Mouse (Mus musculus) CH12.LX (cell line): ENCODE measurements around the gene Csdc2. TPM values are rescaled to one million over a fixed set of nuclear protein-coding genes. Genes with fewer than 3 reads are reported as not detected.

Source experiments
- DNase-seq: peaks from one replicate; pipeline ENCODE4 v3.0.0-alpha.2; 2013; ENCODE audit errors: extremely low read depth
- H3K27ac ChIP-seq: 2 replicates; pipeline ENCODE4 v1.5.1; 2012; ENCODE audit warnings: low read depth, mild to moderate bottlenecking, control low read depth, moderate library complexity; ENCODE audit not compliant: insufficient read depth
- H3K27me3 ChIP-seq: replicated peaks from 2 replicates; pipeline ENCODE3; 2012; ENCODE audit warnings: inconsistent platforms
- H3K36me3 ChIP-seq, 2 experiments: replicated peaks in 1 of 2; 2 replicates each; pipeline versions ENCODE3 to v1.6.1; 2012; ENCODE audit warnings: inconsistent platforms in 1 of 2, low read length in 1 of 2, mild to moderate bottlenecking in 1 of 2, mixed read lengths in 1 of 2, moderate library complexity in 1 of 2; ENCODE audit not compliant: control insufficient read depth in 1 of 2, insufficient read depth in 1 of 2
- H3K4me1 ChIP-seq, 2 experiments: 2 replicates each; pipeline ENCODE4 v1.6.1; 2012; ENCODE audit warnings: inconsistent platforms in 1 of 2, moderate library complexity in 1 of 2; ENCODE audit not compliant: insufficient read depth in 2 of 2, control insufficient read depth in 1 of 2
- H3K4me2 ChIP-seq: 2 replicates; pipeline ENCODE4 v1.6.1; 2012; ENCODE audit warnings: low read depth, mild to moderate bottlenecking, control low read depth; ENCODE audit not compliant: poor library complexity, insufficient read depth, severe bottlenecking
- H3K4me3 ChIP-seq, 3 experiments: fragments of 150-350 bp in 1 of 3; sonication (generic) in 1 of 3; replicated peaks in 1 of 3; 2 replicates each; pipeline versions ENCODE3 to v1.5.1; 2011 to 2012; ENCODE audit warnings: low read depth in 2 of 3, low read length in 2 of 3, mild to moderate bottlenecking in 2 of 3, moderate library complexity in 2 of 3, control low read depth in 1 of 3, improper control_type of control experiment in 1 of 3, inconsistent platforms in 1 of 3, mixed read lengths in 1 of 3; ENCODE audit not compliant: poor library complexity in 1 of 3
- H3K79me2 ChIP-seq: replicated peaks from 2 replicates; pipeline ENCODE4 v1.6.1; 2012; ENCODE audit warnings: mild to moderate bottlenecking, moderate library complexity; ENCODE audit not compliant: control insufficient read depth, poor library complexity, insufficient read depth, severe bottlenecking; ENCODE audit errors: extremely low read depth
- H3K9ac ChIP-seq: 2 replicates; pipeline ENCODE4 v1.6.1; 2012; ENCODE audit warnings: low read depth, mild to moderate bottlenecking, control low read depth, moderate library complexity; ENCODE audit not compliant: insufficient read depth
- H3K9me3 ChIP-seq: replicated peaks from 2 replicates; pipeline ENCODE3; 2012; ENCODE audit warnings: low read length, inconsistent platforms, mixed read lengths
- BHLHE40 ChIP-seq: IDR thresholded peaks from 2 replicates; pipeline ENCODE4 v1.6.1; 2011; ENCODE audit warnings: mild to moderate bottlenecking, low read depth, low read length, improper control_type of control experiment
- CHD1 ChIP-seq: IDR thresholded peaks from 2 replicates; pipeline ENCODE4 v1.6.1; 2012; ENCODE audit warnings: low read depth, low read length, improper control_type of control experiment, inconsistent platforms
- CTCF ChIP-seq, 2 experiments: IDR thresholded peaks in 1 of 2; conservative IDR thresholded peaks in 1 of 2; 2 replicates each; pipeline ENCODE4 v1.5.1; 2011 to 2012; ENCODE audit warnings: low read depth in 2 of 2, low read length in 2 of 2, improper control_type of control experiment in 1 of 2, inconsistent platforms in 1 of 2, mild to moderate bottlenecking in 1 of 2, moderate library complexity in 1 of 2
- EP300 ChIP-seq: IDR thresholded peaks from 2 replicates; pipeline ENCODE4 v1.6.1; 2011; ENCODE audit warnings: low read length, improper control_type of control experiment
- ETS1 ChIP-seq: conservative IDR thresholded peaks from 2 replicates; pipeline ENCODE4 v1.6.1; 2012; ENCODE audit warnings: low read depth, mild to moderate bottlenecking, inconsistent platforms, low read length, improper control_type of control experiment, moderate library complexity
- GABPA ChIP-seq: IDR thresholded peaks from 2 replicates; pipeline ENCODE4 v1.6.1; 2012; ENCODE audit warnings: low read depth, low read length, improper control_type of control experiment, inconsistent platforms; ENCODE audit not compliant: insufficient replicate concordance
- IRF4 ChIP-seq: IDR thresholded peaks from 2 replicates; pipeline ENCODE4 v1.6.1; 2014; ENCODE audit warnings: low read depth, mild to moderate bottlenecking, inconsistent platforms, low read length, improper control_type of control experiment
- MEF2A ChIP-seq: IDR thresholded peaks from 2 replicates; pipeline ENCODE4 v1.6.1; 2014; ENCODE audit warnings: low read depth, mild to moderate bottlenecking, inconsistent platforms, low read length, improper control_type of control experiment, borderline replicate concordance
- MXI1 ChIP-seq: IDR thresholded peaks from 2 replicates; pipeline ENCODE4 v1.6.1; 2011; ENCODE audit warnings: mild to moderate bottlenecking, low read depth, low read length, improper control_type of control experiment
- PAX5 ChIP-seq: IDR thresholded peaks from 2 replicates; pipeline ENCODE4 v1.6.1; 2012; ENCODE audit warnings: low read length, inconsistent platforms, mixed read lengths
- RCOR1 ChIP-seq: conservative IDR thresholded peaks from 2 replicates; pipeline ENCODE4 v1.6.1; 2012; ENCODE audit warnings: low read depth, mild to moderate bottlenecking, inconsistent platforms, low read length, improper control_type of control experiment
- SMC3 ChIP-seq: IDR thresholded peaks from 2 replicates; pipeline ENCODE4 v1.6.1; 2011; ENCODE audit warnings: low read depth, low read length, improper control_type of control experiment
- TBP ChIP-seq: conservative IDR thresholded peaks from 2 replicates; pipeline ENCODE4 v1.6.1; 2011; ENCODE audit warnings: low read depth, low read length, improper control_type of control experiment
- UBTF ChIP-seq: IDR thresholded peaks from 2 replicates; pipeline ENCODE4 v1.6.1; 2012; ENCODE audit warnings: low read depth, mild to moderate bottlenecking, inconsistent platforms, low read length, improper control_type of control experiment, moderate library complexity
- USF1 ChIP-seq: IDR thresholded peaks from 2 replicates; pipeline ENCODE4 v1.6.1; 2014; ENCODE audit warnings: low read depth, mild to moderate bottlenecking, inconsistent platforms, low read length, improper control_type of control experiment
- USF2 ChIP-seq: conservative IDR thresholded peaks from 2 replicates; pipeline ENCODE4 v1.6.1; 2011; ENCODE audit warnings: low read depth, low read length, improper control_type of control experiment
- ZNF384 ChIP-seq: IDR thresholded peaks from 2 replicates; pipeline ENCODE4 v1.6.1; 2012; ENCODE audit warnings: low read depth, low read length, improper control_type of control experiment, inconsistent platforms
- dilution Hi-C: fragments of 300-500 bp; cut with MboI; formaldehyde crosslinking; loops from 2 replicates; pipeline ENCODE4 v1.14.3; 2020; ENCODE audit warnings: low sequenced_read_pairs; ENCODE audit not compliant: extremely low pct_unique_long_range_greater_than_20kb, extremely low pct_ligation_motif_present
- in situ Hi-C: fragments of 300-500 bp; cut with MboI; formaldehyde crosslinking; loops from 3 replicates; pipeline ENCODE4 v1.14.3; 2019; ENCODE audit warnings: low sequenced_read_pairs, low pct_ligation_motif_present, low pct_unique_long_range_greater_than_20kb, mixed read lengths
- polyA plus RNA-seq: library from polyadenylated mRNA; unstranded; fragments of >175 nt; gene quantifications from 2 replicates; pipeline ENCODE4 v1.2.1, GENCODE M21; 2012; ENCODE audit warnings: low read depth; ENCODE audit not compliant: insufficient read length
- total RNA-seq, 2 experiments: library from RNA; depleted of rRNA; stranded (reverse); fragments of 300-350 nt in 1 of 2; fragments of >200 nt in 1 of 2; gene quantifications; 2 replicates each; pipeline ENCODE4 v1.2.3; 2012 to 2014

Csdc2 gene
- total and polyA plus RNA-seq, 3 experiments: 0.08 to 0.43 TPM; not detected in 1

GRCm38 (mm10) chr15:81933986-81934385 lies 2.6 kb upstream of the Csdc2 start (continued):
- TF ChIP-seq SMC3 (no peak), TBP (0 out of 2 replicates have a peak, but pooled peaks have one; percentile 29), MXI1 (no peak), PAX5 (no peak), BHLHE40 (0 out of 2 replicates have a peak, but pooled peaks have one; percentile 24), USF2 (no peak)

DNA sequence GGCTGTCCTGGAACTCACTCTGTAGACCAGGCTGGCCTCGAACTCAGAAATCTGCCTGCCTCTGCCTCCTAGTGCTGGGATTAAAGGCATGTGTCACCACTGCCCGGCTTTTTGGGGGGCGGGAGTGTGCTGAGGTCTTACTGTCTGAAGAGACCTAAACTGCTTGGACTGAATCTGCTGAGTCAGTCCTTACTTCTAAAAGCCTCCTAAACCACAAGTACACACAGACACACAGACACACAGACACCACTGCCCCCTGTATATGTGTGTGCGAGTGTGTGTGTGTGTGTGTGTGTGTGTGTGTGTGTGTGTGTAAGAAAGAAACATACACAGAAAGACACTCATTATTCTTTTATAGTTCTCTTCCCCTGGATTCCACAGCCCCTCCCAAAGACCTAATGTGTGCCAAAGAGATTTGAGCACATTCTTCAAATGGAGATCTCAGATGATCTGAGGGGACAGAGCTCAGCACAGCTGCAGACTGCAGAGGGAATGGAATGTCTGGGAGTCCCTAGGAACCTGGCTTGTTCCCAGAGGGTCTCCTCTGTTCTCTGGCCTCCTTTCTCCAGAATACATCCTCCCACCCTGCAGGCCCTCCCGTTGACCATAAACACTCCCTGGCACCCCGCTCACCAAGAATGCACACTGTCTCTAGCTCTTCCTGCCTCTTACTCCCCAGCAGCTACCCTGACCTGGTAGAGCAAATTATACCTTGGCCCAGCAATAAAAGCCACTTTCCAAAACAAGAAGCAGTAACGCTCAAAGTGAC lies 506 bp upstream of the Csdc2 start:
- no peak overlapping the region for H3K4me3 ChIP-seq
- dilution Hi-C loops: no loop called here
- TF ChIP-seq UBTF (no peak), IRF4 (no peak), USF2 (no peak), CTCF (conservative IDR thresholded peaks at IDR 0.05 in 1 of 2, IDR thresholded peaks at IDR 0.05 in 1 of 2; ENCODE audit: low read depth in 2 of 2, low read length in 2 of 2) (no peak), RCOR1 (no peak), CHD1 (no peak), GABPA (no peak), TBP (no peak), BHLHE40 (no peak), ZNF384 (no peak), USF1 (no peak), MEF2A (no peak), ETS1 (no peak), EP300 (no peak)
- TF ChIP-seq, all 38 proteins: peak for 0
- Histone ChIP-seq H3K27ac (no peak overlapping the region), H3K9me3 (no peaks in the 10 kb centered on the region), H3K9ac (no peak overlapping the region), H3K36me3 (no peaks in the 10 kb centered on the region), H3K27me3 (no peaks in the 10 kb centered on the region), H3K4me2 (no peak overlapping the region), H3K79me2 (no peaks in the 10 kb centered on the region), H3K4me1 (peaks cover 20 to 58% of the 10 kb centered on the region in 2 experiments)
- in situ Hi-C loops: no loop called here
- no peak for DNase-seq
